ENCODE assay signal across 33 mouse cellular contexts in genomic region chr5:140545651-140546050, GRCm38 (mm10). TPM values are rescaled to one million over a fixed set of nuclear protein-coding genes. Genes with fewer than 3 reads are reported as not detected.
"Had no signal": no experiment of that assay in that cellular context is flagged by ENCODE, and none has a peak within 500 bp of the region (broad histone marks: within the 10 kb centered on the region; RNA-seq: fewer than 3 reads in every experiment).

No protein-coding gene starts in this region.

- H3K4me3 ChIP-seq: heart, adult 2 months; heart, embryonic 13.5 days; heart, embryonic 15.5 days; hindbrain, embryonic 10.5 days; hindbrain, embryonic 12.5 days; intestine, embryonic 15.5 days; layer of hippocampus, adult 2 months; left cerebral cortex, adult 2 months; limb, embryonic 10.5 days; limb, embryonic 12.5 days; liver, embryonic 13.5 days had no signal

- H3K36me3 ChIP-seq: heart, embryonic 13.5 days; heart, embryonic 15.5 days; hindbrain, embryonic 10.5 days; hindbrain, embryonic 12.5 days; intestine, embryonic 15.5 days; limb, embryonic 10.5 days; limb, embryonic 12.5 days; liver, embryonic 13.5 days had no signal

- DNase-seq: gastrocnemius, postnatal 10 days; gastrocnemius, postnatal 25 days; heart, adult 2 months; heart, postnatal 14 days; heart, postnatal 36 days; kidney, adult 18-20 months; kidney, adult 8-10 months; kidney, postnatal 14 days; kidney, postnatal 36 days; liver; liver, embryonic 13.5 days had no signal

- H3K27ac ChIP-seq: heart, adult 2 months; heart, embryonic 13.5 days; heart, embryonic 15.5 days; hindbrain, embryonic 10.5 days; hindbrain, embryonic 12.5 days; hindbrain, embryonic 14.5 days; intestine, embryonic 15.5 days; kidney, postnatal 0 days; layer of hippocampus, adult 2 months; left cerebral cortex, adult 2 months; limb, embryonic 10.5 days; limb, embryonic 12.5 days; liver, embryonic 13.5 days had no signal

- H3K4me1 ChIP-seq: intestine, embryonic 15.5 days; limb, embryonic 10.5 days had no signal

- ATAC-seq: hindbrain, embryonic 16.5 days; inflammation-experienced regulatory T-cells, adult 6 months; intestine, embryonic 15.5 days had no signal

- H3K4me2 ChIP-seq: heart, embryonic 11.5 days; heart, embryonic 13.5 days; heart, embryonic 15.5 days; hindbrain, embryonic 12.5 days; hindbrain, embryonic 14.5 days; intestine, embryonic 15.5 days; limb, embryonic 12.5 days; liver, embryonic 11.5 days; liver, embryonic 13.5 days had no signal

- H3K27me3 ChIP-seq: heart, embryonic 15.5 days; hindbrain, embryonic 12.5 days; intestine, embryonic 15.5 days; limb, embryonic 12.5 days had no signal

- H3K9ac ChIP-seq: heart, embryonic 13.5 days; heart, embryonic 15.5 days; hindbrain, embryonic 12.5 days; hindbrain, embryonic 14.5 days; intestine, embryonic 15.5 days; limb, embryonic 12.5 days; liver, embryonic 13.5 days had no signal

- H3K9me3 ChIP-seq: heart, embryonic 13.5 days; heart, embryonic 15.5 days; hindbrain, embryonic 12.5 days; intestine, embryonic 15.5 days; limb, embryonic 10.5 days; liver, embryonic 13.5 days had no signal

RNA-seq across cellular contexts. Expression of gene Grifin, which starts 19.2 kb away (rescaled TPM):
- total RNA-seq: gastrocnemius, postnatal 10 days; gastrocnemius, postnatal 25 days; gastrocnemius, postnatal 4 days; granulocyte monocyte progenitor cell, adult 5-6 weeks; heart, adult 2 months; heart, postnatal 14 days; heart, postnatal 36 days; layer of hippocampus, adult 2 months; layer of hippocampus, postnatal 10 days; layer of hippocampus, postnatal 25 days; left cerebral cortex, adult 2 months; left cerebral cortex, postnatal 14 days had no signal
- polyA plus RNA-seq: heart, adult 2 months; heart, embryonic 13.5 days; heart, embryonic 15.5 days; heart, postnatal 0 days; hindbrain, embryonic 10.5 days; hindbrain, embryonic 12.5 days; hindbrain, embryonic 14.5 days; kidney, embryonic 14.5 days; kidney, postnatal 0 days; limb, embryonic 10.5 days had no signal
